Mouse (Mus musculus) kidney, adult 18-20 months (tissue): ENCODE measurements around the gene Syt7.

ENCODE experiments used
- DNase-seq: peaks from one replicate; pipeline ENCODE4 v3.0.0; 2021

The Syt7 gene

DNA sequence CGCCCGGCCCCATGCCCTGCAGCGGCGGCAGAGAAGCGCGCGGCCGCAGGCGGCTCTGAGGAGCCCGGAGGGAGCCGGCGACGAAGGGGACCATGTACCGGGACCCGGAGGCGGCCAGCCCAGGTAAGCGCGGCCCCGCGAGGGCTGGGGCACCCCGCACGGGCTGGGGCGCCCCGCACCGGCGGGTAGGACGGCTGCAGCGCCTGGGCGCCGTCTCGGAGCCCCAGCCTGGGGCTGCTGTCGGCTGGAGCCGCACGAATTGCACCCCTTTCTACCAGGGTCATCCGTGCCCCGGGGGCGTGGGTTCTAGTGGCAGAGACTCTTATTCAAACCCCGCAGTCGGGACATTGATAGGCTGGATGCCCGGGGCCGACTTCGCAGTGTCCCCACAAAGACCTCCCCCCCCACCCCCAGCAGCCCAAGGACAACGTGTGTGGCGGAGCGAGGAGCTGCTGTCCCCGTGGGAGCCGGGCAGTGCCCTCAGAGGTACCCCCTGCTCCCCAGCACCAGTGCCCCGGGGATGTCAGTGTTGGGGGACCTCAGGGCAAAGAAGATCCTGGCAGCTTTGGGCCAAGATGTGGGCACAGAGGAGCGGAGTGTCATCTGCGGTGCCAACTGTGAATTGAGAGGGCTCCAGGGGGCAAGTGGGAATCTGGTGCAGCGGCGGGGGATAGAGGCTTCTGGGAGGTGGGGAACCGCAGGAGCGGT is 655 bp downstream of the Syt7 start:
- DNase-seq, result peak; percentile 13

DNA sequence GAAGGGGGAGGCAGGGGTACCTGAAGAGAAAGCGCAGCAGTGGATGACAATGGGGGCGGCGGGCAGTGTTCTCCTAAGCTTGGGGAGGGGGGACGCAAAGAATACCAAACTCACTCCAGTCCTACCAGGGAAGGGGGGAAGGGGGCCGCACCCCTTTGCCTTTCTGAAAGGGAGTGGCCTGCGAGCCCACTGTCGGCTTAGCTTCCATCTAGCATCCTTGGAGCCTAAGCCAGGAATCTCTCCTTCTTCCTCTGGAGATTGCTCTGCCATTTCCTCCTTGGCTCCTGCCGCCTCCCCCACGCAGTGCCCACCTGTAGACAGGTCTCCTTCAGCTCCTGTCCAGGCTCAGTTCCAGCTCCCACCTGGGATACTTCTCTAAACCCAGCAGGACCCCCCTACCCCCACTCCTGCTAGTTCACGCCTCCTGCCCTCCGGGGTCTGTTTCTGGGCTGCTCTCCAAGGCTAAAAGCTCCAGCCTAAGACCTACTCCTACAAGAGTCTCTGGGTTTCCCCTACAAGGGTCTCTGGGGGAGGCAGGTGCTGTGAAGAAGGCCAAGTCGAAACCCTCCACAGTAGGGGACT is 1.3 kb downstream of the Syt7 start:
- no peak for DNase-seq

DNA sequence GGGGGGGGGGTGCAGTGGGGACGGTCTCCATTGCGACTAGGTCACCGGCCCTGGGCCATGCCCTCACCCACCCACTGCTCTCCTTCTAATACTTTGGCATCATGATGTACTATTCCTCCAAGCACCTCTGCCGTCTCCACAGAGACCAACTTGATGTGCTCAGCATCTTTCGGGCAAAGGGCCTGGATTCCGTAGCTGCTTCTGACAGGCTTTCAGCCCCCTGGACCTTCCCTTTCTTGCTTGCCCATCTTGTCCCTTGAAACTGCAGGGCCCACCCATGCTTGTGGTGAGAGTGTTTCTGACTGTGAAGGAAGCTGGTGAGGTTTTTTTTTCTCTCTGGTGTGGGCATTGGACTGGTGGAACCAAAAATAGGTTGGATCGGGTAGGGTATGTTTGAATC is 2.1 kb downstream of the Syt7 start:
- DNase-seq, result no peak

DNA sequence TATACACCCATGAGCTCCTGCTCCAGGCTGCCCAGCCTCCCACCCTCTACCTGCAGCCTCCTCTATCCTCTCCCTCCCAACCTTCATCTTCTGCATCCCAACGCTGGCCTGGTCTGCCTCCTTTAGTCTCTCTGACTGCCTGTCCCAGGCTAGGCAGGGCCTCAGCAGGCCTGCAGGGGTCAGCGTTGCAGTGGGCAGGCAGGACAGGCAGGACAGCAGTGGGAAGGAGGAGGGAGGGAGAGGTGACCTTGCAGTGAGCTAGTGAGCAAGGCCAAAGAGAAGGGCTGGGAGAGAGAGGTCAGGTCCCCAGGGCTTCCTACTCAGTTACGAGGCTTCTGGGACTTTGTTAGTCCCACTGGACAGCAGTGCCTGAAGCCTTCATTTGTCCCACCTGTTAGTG is 3.1 kb downstream of the Syt7 start:
- DNase-seq, result peak; percentile 32

DNA sequence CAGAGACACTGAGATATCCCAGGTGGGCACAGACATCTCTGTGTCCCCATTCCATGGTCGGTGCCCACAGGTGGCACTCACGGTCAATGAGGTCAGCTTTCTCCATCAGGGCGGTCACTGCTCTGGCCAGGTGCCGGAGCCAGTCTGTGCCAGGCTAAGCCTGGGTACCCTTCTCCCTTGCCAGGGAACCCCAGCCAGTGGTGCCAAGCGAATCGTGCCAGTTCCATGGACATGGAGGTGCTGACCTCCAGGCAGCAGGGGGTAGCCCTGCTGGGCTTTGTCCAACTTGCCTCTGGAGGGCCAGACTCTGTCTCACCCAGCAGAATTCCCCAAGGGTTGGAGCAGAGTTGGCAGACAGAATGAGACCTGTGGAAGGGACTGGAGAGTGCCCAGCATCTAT is 4.6 kb downstream of the Syt7 start:
- DNase-seq, result peak; percentile 47

DNA sequence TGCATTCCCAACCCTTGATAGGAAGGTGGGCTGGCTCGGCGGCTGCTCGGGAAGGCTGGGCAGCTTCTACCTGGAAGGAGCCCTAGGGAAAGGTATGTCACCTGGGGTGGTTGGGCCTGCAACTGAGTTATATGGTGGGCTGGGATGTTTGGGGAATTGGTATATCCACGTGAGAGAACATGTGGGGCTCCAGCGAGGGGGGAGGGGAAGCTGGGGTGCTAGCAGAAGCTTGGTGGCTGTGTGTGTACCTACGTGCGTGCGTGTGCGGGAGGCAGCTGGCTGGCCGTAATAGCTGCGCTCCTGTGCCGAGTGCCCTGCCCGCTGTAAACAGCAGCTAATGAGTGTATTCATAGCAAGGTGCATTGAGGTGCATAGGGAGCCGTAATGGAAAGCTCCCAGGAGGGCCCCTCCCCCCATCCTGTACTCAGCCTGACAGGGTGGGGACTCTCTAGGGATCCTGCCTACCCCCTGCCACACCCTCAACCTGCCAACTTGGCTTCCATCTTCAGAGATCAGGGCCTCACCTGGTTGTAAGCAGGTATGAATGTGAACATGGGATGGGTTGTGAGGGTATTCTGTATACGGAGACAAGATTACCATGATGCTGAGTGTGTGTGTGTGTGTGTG is 5.1 kb downstream of the Syt7 start:
- no peak for DNase-seq

DNA sequence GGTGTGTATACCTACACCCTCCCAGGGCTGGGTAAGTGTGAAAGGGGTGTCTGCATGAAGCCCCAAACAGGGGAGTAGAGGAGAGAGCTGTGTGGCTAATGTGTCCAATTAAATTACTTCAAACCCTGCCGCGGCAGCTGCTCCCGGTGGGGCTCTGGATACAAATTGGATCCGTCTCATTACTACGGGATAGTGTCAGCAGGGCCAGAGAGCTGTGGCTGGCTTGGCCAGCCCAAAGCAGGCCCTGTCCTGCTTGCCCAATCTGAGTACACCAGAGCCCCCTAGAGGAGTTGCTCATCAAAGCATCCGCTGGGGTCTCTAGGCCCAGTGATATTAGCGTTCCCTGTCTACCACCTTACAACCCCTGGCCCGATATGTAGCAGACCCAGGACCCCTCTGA is 6.3 kb downstream of the Syt7 start:
- no peak for DNase-seq

DNA sequence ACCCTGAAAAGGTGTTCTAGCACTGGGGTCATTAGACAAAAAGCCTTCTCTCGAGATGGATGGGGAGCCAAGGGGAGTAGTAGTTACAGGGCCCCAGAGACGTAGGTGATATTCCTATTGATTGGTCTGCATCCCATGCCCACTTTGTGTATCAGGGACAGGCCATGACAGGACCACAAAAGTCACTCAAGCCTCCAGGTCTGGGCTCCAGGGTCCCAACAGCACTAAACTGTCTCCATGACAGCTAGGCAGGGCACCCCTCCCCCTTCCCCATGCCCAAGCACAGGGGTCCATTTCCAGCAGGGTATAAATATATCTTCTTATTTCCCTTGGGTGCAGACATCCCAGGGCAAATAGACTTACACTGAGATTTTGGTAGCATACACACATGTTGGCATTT is 8.1 kb downstream of the Syt7 start:
- no peak for DNase-seq

DNA sequence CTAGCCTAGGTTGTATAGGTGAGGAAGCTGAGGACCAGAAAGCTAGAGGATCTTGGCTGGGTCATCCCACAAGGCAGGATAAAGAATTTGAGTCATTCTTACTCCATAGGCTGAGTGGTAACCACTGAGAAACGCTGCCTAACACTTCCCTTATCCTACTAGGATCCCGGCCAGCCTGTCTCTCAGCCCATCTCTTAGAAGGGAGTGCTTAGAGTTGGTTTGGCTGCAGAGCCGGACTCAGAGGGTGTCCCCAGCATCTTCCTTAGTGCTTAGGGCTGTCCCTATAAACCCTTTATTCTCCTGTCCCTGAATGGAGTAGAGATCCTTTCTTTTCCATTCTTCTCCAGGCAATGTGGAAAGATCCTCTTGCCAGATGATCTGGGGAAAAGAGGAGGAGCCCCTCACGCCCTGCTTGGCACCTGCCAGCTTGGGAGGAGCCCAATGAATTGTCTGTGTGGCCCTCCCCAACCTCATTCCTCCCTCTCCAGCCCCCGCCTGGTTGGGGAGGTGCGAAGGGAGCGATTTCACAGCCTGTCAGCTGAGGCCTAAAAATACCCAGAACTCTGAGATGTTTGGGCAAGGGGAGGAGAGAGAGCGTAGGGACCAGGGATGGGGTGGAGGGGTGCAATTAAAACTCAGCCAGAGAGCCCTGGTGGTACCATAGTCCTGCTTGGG is 8.7 kb downstream of the Syt7 start:
- DNase-seq, result no peak

DNA sequence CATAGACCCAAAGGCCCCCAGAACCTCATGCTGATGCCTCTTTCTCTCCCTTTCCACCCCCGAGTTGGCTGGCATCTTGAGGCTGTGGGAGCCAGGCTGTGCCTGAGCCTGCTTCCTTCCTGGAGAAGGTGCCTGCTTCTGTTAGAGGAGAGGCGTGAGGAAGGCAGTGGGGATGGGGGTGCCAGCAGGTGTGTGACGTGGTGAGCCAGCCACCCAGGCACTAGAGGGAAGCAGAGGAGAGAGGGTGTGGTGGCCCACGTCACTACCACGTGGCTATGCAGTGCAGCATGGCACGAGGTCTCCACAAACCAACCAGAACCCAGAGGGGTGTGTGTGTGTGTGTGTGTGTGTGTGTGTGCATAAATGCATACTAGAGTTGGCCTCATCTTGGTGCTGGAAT is 9.4 kb downstream of the Syt7 start:
- DNase-seq, result no peak

DNA sequence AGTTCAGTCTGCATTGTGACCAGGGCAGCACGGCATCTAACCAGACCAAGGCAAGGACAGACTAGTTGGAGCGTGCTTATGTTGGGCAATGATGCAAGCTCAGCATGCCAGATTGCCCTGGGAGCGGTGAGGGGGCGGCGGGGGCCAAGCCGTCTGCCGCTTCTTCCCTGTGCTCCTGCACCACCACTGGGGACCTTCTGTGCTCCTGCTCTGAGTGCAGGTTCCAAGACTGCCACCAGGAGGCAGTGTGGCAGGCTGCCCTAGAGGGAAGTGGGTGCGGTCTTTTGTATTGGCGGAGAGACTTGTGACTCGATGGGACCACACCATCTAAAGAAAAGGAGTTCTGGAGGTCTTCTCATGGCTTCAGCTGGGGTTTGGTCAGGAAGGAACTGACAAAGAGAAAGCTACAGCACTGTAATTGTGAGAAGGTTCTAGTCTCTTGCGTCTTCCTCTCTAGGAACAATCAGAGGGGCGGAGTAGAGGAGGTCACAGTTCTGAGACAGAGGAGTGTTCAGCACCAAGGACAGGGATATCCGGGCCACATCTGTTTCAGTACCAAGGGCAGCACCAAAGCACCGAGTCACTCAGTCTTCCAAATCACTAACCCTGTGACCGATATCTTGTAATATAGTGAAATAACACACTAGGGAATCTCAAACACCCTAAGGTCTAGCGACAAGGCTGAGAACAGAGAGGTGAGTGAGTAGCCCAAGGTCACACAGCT is 14.0 kb downstream of the Syt7 start:
- DNase-seq, result peak; percentile 57

DNA sequence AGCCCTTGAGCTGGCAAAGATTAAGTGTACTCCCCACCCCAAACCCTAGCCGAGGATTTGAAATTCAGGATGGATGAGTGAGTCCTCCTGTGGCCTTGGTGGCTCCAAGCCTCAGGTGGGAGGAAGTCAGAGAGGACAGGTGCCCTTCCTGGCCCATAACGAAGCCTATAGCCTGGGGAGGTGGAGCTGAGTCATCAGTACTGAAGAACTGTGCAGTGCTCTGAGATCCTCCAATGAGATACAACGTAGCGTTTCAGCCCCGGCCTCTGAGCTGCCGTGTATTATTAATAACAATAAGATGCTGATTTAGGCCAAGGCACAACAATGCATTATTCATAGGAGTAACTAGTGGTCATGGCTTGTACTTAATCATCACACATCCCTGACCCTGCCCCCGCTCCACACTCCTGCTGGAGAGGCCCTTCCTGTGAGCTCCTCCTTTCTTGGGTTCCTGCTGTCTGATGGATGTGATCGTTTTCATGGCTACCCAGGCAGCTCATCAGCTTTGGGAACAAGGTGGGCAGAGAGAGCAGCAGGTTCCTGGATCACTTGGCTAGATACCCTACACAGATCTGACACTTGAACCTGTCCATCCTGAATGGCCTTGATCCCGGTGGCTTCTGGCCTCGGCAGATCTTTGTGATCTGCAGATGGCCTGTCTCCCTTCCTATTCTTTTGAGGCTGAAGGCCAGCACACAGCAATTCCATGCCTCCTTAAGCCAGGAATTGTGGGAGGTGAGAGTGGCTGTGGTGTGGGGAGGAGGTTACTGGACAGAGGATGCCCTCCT is 14.9 kb downstream of the Syt7 start:
- DNase-seq, result no peak

DNA sequence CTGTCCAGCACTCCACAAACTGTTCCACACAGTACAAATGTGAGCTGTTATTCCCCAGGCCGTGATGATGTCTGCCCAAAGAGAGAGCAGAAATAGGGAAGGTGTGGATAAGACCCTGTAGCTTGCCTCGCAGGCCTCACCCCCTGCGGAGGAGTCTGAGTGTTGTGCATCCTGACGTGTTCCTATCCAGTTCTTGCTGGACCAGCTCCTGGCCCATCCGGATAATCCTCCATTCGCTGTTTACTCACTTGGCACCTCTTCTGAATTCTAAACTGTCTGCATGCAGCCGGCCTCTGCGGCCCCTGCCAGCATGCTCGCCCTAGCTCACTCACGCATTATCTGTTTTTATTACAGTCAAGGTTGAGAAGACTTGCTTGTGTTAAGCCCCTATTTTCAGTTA is 15.5 kb downstream of the Syt7 start:
- no peak for DNase-seq

DNA sequence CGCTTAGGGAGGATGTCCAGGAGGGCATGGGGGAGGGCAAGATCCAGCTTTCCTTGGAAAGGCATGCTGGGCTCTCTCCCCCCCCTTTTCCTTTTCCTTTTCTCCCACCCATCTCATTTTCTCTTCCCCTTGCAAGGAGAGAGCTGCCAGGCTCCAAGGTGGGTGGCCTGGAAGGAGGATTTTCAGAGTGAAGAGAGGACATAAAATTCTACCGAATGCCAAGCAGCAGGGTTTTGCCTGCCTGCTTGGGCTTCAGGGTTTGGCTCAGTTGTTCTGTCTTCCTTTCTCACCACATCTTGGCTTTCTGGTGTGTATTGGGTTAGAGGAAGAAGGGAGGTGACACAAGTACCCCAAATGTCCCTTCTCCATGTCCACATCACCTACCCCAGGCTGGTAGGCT is 16.0 kb downstream of the Syt7 start:
- no peak for DNase-seq

DNA sequence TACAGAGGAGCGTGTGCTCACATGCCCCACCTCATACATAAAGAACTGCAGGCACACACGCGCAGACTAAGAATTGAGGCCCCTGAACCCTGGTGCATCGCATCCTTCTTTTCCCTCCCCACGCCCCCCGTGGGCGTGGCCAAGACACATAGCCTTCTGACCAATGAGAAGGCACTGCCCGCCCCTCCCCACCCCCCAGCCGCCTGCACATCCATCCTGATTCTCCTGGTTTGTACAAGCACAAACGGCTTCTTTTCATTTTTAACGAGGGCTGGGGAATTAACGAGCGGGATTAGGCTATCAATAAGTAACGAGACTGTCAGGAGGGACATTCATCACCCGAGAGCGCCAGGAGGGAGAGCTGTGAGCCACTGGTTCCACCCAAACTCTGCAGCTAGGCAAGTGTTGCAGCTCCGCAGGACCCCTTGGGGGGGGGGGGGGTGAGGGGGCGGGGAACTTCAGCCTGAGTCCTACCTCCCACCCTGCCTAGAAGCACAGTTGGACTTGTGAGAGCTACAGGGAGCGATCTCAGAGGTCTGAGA is 24.9 kb downstream of the Syt7 start:
- no peak for DNase-seq

DNA sequence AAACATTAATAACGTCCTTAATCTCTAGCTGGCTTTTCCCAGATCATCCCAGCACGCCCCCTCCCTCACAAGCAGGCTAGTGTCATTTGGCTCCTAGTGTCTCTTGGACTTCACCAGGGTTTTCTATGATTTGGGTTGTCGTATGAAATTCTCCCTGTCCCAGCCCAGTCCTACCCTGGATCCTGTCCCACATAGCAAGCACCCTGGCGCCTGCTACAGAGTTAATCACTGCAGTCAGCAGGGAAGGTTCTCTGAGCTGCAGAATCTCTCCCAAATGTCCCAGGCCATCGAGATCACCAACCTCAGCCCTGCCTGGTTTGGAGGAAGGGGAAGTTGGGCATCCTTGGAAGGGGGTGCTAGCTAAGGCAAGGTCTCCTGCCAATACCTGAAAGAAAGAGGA is 26.6 kb downstream of the Syt7 start:
- DNase-seq, result no peak

DNA sequence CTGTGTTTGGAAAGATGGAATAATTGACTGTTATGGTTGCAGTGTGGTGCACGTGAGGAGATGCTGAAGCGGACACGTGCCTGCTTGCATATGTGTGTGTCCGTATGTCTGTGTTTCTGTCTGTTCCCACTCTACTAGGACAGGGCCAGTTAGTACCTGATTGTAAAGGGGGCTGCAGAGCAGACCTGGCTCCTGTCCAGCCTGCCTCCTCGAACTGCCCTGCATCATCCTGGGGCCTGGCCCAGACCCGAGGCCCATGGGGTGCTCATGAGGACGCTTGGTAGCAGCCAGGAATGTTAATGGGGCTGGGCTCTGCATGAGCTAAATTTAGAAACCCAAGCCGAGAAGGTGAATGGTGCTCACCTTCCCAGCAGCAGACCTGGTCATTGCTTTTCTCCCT is 28.0 kb downstream of the Syt7 start:
- DNase-seq, result peak; percentile 46

DNA sequence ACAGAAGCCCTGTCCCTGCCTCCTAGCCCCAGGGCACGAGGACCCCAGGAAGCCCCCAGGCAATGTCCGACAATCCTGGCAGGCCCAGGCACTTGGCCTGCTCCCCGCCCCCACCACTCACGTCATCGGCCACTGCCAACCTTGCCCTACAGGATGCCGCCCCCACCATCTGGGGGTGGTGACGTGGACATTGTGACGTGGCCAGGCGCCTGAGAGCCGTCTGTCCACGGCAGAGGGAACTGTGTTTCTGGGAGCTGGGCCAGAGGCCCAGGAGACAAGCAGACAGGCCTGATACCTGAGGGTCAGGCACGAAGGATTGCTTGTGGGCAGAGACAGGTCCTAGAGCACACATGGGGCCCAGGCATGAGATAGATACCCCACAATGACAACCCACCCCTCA is 28.5 kb downstream of the Syt7 start:
- peak; percentile 49 for DNase-seq

DNA sequence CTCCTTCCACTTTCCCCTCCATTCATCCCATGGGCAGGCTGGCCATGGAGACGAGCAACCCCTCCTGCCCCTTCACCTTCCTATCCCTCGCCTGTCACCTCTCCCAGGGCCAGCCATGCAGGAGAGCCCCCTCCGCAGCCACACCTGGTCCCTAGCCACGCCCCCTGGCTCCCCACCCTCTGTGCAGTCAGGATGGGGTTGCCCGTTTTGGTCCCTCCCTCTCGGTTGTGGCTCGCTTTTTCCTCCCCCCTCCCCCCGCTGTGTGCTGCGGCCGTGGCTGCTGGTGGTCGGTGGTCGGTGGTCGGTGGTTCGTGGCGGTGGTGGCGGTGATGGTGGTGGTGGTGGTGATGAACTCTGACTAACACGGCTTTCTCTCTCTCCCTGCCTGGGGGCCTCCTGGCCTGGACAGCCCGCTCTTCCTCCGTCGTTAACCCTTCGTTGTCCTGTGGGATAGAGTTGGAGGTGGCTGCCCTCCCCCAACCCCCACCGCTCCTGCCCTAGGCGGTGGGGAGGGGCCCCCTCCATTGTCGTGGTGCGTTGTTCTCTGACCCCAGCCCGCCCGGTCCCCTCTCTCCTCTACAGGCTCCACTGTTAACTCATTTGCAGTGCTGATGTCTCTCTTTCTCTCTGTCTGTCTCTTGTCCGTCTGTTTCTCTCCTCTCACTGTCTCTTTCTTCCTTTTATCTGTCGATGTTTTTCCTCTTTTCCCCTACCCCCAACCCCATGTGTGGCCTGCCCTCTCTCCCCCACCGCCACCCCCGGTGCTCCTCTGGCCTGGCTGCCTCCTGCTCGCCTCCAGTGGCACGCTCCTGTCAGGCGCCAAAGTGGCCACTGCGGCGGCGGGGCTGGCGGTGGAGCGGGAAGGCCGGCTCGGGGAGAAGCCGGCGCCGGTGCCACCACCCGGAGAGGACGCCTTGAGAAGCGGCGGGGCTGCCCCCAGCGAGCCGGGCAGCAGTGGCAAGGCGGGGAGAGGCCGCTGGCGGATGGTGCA is 33.4 kb downstream of the Syt7 start:
- DNase-seq, result no peak

DNA sequence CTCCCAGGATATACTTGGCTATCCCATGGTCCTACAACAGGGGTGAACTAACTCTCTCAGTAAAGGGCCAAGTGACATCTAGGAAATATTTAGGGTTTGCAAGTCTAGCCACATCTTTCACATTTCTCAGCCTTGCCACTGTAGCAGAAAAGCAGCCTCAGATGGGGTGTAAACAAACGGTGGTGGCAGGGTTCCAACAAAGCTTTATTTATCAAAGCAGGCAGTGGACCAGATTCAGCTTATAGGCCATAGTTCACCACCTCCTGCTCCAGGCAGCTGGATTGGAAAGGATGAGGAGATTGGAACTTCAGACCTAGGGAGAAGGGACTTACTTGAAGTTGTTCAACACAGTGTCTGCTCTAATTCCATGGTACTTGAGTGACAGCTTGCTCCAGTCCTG is 35.9 kb downstream of the Syt7 start:
- no peak for DNase-seq
